Mouse (Mus musculus): ENCODE data around the gene Gm20662.

The Gm20662 gene

GRCm38 (mm10) chr9:108053665-108054225, 57.6 kb downstream of the Gm20662 start:
- no peak for DNase-seq (ENCODE audit: extremely low spot score)

GRCm38 (mm10) chr9:108054331-108055040, 58.3 kb downstream of the Gm20662 start:
- DNase-seq (ENCODE audit: extremely low spot score), result no peak

GRCm38 (mm10) chr9:108055061-108055460, 58.9 kb downstream of the Gm20662 start:
- no peak for DNase-seq (ENCODE audit: extremely low spot score)

GRCm38 (mm10) chr9:108055661-108056237, 59.6 kb downstream of the Gm20662 start:
- DNase-seq (ENCODE audit: extremely low spot score), result no peak

GRCm38 (mm10) chr9:108056361-108057261, 60.5 kb downstream of the Gm20662 start:
- DNase-seq (ENCODE audit: extremely low spot score), result no peak

GRCm38 (mm10) chr9:108057262-108057562, 61.1 kb downstream of the Gm20662 start:
- no peak for DNase-seq (ENCODE audit: extremely low spot score)

- DNase-seq (ENCODE audit: extremely low spot score), result no peak
Observed at GRCm38 (mm10) chr9:108058291-108058690, 62.1 kb downstream of the Gm20662 start.

- DNase-seq (ENCODE audit: extremely low spot score), result no peak
Observed at GRCm38 (mm10) chr9:108062142-108062541, 66.0 kb downstream of the Gm20662 start.

GRCm38 (mm10) chr9:108063361-108063760, 67.2 kb downstream of the Gm20662 start:
- no peak for DNase-seq (ENCODE audit: extremely low spot score)

- DNase-seq (ENCODE audit: extremely low spot score), result peak; percentile 45
Observed at GRCm38 (mm10) chr9:108065491-108066011, 69.4 kb downstream of the Gm20662 start.

- DNase-seq (ENCODE audit: extremely low spot score), result no peak
Observed at GRCm38 (mm10) chr9:108067199-108067598, 71.0 kb downstream of the Gm20662 start.

- peak; percentile 83 for DNase-seq (ENCODE audit: extremely low spot score)
Observed at GRCm38 (mm10) chr9:108067900-108068299, 71.8 kb downstream of the Gm20662 start.

- DNase-seq (ENCODE audit: extremely low spot score), result no peak
Observed at GRCm38 (mm10) chr9:108069007-108069406, 72.9 kb downstream of the Gm20662 start.

GRCm38 (mm10) chr9:108069529-108069928, 73.4 kb downstream of the Gm20662 start:
- no peak for DNase-seq (ENCODE audit: extremely low spot score)

GRCm38 (mm10) chr9:108071801-108072200, 75.7 kb downstream of the Gm20662 start:
- DNase-seq (ENCODE audit: extremely low spot score), result no peak

GRCm38 (mm10) chr9:108072481-108072924, 76.4 kb downstream of the Gm20662 start:
- DNase-seq (ENCODE audit: extremely low spot score), result no peak

- DNase-seq (ENCODE audit: extremely low spot score), result no peak
Observed at GRCm38 (mm10) chr9:108073141-108073930, 77.2 kb downstream of the Gm20662 start.

- DNase-seq (ENCODE audit: extremely low spot score), result no peak
Observed at GRCm38 (mm10) chr9:108080168-108080567, 84.0 kb downstream of the Gm20662 start, which contains the start of gene Mst1. Mst1 (plus strand) TSS chr9:108080436.

GRCm38 (mm10) chr9:108082549-108082948, 86.4 kb downstream of the Gm20662 start:
- DNase-seq (ENCODE audit: extremely low spot score), result no peak

GRCm38 (mm10) chr9:108082988-108083431, 86.9 kb downstream of the Gm20662 start, which contains the start of gene Rnf123:
Rnf123 (minus strand) TSS chr9:108083346.
- no peak for DNase-seq (ENCODE audit: extremely low spot score)

GRCm38 (mm10) chr9:108083561-108083960, 87.4 kb downstream of the Gm20662 start:
- no peak for DNase-seq (ENCODE audit: extremely low spot score)
